Mouse (Mus musculus) embryonic fibroblast, embryonic 13.5 days (primary cell): ENCODE data around the gene Gm14399. TPM values are rescaled to one million over a fixed set of nuclear protein-coding genes. Genes with fewer than 3 reads are reported as not detected.
"Not testable (repeated sequence)": the region's sequence is repeated elsewhere in the genome, so short reads cannot be mapped to it uniquely, and the experiment has no call there.

Experiments used
- H3K27ac ChIP-seq: 2 replicates; pipeline ENCODE4 v1.5.1; 2012; ENCODE audit warnings: low read length, control low read depth, inconsistent platforms; ENCODE audit not compliant: insufficient read depth
- H3K4me1 ChIP-seq: 2 replicates; pipeline ENCODE4 v1.6.1; 2011; ENCODE audit warnings: low read length; ENCODE audit not compliant: control insufficient read depth, insufficient read depth
- H3K4me3 ChIP-seq: 2 replicates; pipeline ENCODE4 v1.5.1; 2011; ENCODE audit warnings: mild to moderate bottlenecking, control low read depth, low read length; ENCODE audit not compliant: insufficient read depth
- CTCF ChIP-seq: IDR thresholded peaks from 2 replicates; pipeline ENCODE4 v1.5.1; 2011; ENCODE audit warnings: mild to moderate bottlenecking, control low read depth, low read length, moderate library complexity, borderline replicate concordance; ENCODE audit not compliant: insufficient read depth
- POLR2A ChIP-seq: IDR thresholded peaks from 2 replicates; pipeline ENCODE4 v1.6.1; 2011; ENCODE audit warnings: low read depth, mild to moderate bottlenecking, control low read depth, low read length, moderate library complexity
- polyA plus RNA-seq: library from polyadenylated mRNA; stranded (reverse); fragments of >200 nt; gene quantifications from 2 replicates; pipeline ENCODE4 v1.2.4, GENCODE M21; 2011; ENCODE audit warnings: low read depth; ENCODE audit not compliant: missing spikeins, insufficient read length

The Gm14399 gene
- polyA plus RNA-seq: 19.8 and 25.6 TPM in 2 replicates

DNA sequence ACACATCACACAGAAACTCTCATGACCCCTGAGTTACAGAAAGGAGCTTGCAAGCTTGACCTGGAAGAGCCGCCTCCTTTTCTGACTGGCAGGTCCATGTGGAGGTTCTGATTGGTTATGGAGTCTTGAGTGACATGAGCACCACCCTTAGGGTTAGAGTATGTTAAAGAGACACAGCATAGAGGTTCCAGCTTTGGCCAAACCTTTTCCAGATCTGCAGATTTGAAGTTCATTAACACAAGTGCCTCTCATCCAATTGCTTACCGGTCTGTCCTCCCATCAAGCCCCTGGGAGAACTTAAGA lies at the start of gene Gm14399:
TSS of gene Gm14399 (minus strand) at position 20 of the 303 bp plus-strand sequence.
- H3K4me3 ChIP-seq: peak within 1 kb of the TSS; percentile 59
- not testable (repeated sequence) for H3K4me1 ChIP-seq, H3K27ac ChIP-seq

DNA sequence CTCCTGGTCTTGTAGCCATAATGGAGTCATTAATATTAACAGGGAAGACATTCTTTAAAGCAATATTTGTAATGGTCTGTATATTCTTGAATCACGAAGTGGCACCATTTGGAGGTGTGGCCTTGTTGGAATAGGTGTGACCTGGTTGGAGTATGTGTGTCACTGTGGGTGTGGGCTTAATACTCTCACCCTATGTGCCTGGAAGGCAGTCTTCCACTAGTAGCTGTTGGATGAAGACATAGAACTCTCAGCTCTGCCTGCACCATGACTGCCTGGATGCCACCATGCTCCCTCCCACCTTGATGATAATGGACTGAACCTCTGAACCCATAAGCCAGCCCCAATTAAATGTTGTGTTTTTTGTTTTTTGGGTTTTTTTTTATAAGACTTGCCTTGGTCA lies 37.2 kb upstream of the Gm14399 start:
- H3K4me1 ChIP-seq, H3K27ac ChIP-seq, H3K4me3 ChIP-seq: not testable (repeated sequence)

DNA sequence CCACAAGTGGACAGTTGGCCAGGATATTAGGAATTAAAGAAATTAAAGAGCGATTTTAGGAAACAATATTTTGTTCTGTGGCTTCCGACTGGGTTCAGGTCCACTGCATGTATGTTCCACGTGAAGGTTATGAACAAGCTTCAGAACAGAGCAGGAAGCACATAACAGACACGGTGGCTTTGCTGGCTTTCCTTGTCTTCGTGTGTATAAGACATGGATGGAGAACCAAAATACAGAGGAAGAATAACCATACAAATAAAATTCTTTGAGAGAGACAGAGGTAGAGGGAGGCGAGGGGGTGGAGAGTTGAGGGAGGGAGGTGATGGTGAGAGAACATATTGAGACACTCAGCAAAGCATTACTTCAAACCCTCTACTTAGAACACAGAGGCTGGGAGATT lies 34.5 kb upstream of the Gm14399 start:
- no peak overlapping the region for H3K4me3 ChIP-seq
- H3K27ac ChIP-seq: no peak overlapping the region
- TF ChIP-seq POLR2A: no peak
- no peak for TF ChIP-seq CTCF
- no peaks in the 10 kb centered on the region for H3K4me1 ChIP-seq

DNA sequence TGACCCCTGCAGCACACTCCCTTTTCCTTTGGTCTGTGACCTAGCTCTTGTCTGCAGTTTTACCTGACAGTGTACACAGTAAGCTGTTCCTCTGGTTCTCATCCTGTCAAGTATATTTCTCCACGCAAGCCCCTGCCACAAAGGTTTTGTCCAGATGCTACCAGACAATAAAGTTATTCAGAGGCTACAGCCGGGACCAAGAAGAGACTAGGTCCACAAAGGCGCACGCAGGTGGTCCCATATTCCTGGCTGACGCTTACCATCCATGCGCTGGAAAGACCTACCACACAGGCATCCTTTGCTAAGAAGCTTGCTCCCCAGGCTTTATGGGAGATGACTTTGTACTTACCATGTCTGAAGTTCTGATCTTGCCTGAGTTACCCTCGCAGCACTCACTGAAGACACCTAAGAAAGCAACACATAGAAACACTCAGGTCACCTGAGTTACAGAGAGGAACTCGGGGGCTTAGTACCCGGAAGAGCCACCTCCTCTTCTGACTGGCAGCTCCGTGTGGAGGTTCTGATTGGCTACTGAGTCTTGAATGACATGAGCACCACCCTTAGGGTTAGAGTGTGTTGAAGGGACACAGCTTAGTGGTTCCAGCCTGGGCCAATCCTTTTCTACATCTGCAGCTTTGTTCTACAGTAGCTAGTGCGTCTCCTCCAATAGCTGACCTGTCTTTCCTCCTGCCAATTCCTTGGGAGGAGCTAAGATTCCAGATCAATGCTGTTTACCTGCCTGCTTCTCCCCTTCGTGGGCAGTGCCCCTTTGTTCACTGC lies 33.8 kb upstream of the Gm14399 start, which contains the start of gene Gm14443:
TSS of gene Gm14443 (minus strand) at position 471 of the 780 bp plus-strand sequence.
- H3K4me1 ChIP-seq, H3K4me3 ChIP-seq, H3K27ac ChIP-seq: not testable (repeated sequence)

DNA sequence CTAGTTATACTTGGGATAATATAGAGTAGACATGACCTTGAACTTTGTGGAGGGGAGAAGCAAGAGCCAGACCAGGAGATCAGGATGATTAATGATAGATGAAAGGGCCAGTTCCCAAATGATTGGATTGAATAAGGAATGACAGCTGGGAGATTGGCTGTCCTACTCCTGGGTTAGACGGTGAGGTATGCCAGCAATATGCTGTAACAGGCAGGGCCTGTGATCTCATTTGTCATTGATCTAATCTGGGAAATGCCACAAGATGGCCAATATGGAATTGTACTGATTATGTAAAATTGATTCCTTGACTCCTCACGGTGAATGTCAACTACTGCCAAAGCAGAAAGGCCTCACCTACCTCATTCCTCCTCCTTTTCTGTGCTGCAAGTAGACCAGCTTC lies 32.2 kb upstream of the Gm14399 start:
- not testable (repeated sequence) for H3K4me3 ChIP-seq, H3K4me1 ChIP-seq, H3K27ac ChIP-seq

DNA sequence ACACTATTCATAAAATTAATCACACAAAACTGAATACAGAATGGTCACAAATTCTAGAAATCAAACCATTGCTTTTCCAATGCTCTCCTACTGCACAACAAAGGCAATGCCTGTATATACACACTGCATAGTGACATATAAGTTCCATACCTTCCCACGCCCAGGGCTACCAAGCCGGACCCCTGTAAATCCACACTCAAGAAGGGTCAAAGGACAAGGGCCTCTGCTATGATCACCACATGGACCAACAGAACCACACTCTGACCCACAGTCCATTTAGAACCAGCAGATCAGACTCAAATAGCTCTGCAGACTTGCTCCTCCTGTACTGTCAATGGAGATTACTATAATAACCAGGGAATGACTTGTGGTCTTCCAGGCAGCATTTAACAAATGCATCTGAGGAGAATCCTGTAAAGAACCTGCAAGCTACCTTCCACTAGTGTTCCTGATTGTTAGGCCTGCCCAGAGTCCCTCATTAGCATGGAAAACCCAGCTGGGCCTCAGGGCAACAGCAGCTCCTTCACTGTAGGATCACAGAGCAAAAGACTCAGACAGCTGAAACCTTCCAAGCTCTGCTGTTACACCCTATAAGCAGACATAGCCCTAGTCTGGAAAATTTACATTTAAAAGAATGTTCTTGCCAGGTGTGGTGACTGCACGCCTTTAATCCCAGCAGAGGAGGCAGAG lies 31.2 kb upstream of the Gm14399 start:
- H3K4me1 ChIP-seq, H3K4me3 ChIP-seq, H3K27ac ChIP-seq: not testable (repeated sequence)

DNA sequence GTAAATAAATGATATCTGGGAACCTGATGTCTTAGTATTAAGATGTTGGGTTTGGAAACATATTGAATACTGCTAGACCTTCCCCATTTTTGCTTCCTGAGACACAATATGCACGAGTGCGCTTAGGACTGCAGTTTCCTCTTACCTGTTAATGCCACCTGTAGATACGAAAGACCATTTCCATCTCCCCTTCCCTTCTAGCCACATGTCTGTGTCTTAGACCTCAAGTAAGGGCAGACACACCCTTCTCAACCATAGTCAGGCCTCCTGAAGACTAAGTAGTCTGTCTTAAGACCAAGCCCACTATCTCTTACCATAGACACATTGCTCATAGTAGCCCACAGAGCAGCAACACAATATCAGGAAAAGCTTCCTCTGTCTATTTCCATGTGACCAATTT lies 30.3 kb upstream of the Gm14399 start:
- TF ChIP-seq CTCF: no peak
- Histone ChIP-seq H3K27ac (no peak overlapping the region), H3K4me3 (no peak overlapping the region), H3K4me1 (no peaks in the 10 kb centered on the region)

DNA sequence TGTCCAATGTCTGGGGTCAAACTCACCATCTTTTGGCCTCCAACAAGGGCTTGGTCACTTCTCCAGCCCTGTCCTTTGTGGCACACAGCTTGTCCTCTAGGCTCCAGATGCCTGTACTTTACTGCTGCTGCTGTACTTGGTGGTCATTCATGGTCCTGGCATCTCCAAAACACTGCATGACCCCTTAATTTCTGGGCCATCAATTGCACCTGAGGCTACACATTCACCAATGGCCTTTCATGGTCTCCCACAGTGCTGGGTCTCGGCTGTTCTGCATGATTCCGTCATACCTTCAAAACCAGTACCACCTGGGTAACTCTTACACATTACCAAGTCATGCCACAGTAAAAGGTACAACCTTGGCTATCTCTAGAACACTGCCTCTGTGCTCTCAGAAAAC lies 25.1 kb upstream of the Gm14399 start:
- H3K27ac ChIP-seq, H3K4me3 ChIP-seq, H3K4me1 ChIP-seq: not testable (repeated sequence)

DNA sequence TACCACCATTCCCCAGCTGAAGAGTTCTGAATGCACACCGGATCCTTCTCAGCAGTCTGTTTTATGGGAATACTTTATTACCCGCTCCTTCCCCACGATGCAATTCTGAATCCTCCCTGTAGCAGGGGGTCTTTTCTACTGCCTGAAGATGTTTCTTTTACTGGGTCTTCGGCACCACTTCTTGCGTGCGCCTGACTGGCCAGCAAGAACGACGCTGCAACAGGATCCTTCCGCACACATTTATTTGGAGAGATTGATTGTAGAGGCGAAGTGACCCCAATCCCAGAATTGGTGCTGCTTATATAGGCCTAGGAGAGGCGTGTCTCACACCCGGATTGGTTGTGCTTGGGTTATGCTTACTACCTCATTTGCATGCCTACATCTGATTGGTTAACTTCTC lies 23.3 kb upstream of the Gm14399 start:
- not testable (repeated sequence) for H3K4me3 ChIP-seq, H3K27ac ChIP-seq, H3K4me1 ChIP-seq

DNA sequence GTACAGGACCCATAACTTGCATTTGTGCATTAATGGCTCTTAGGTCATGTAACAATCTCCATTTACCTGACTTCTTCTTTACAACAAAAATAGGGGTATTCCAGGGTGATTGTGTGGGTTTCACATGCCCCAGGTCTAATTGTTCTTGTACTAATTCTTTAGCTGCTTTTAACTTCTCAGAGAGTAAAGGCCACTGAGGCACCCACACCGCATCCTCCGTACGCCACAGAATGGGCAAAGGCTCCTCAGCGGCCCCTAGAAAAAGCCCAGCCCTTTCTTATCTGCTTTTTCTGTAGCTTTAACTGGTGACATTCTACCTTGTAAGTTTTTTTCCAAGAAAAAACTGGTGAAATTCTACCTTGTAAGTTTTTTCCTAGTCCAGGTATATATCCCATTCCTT lies 19.6 kb upstream of the Gm14399 start:
- not testable (repeated sequence) for H3K4me1 ChIP-seq, H3K4me3 ChIP-seq, H3K27ac ChIP-seq

DNA sequence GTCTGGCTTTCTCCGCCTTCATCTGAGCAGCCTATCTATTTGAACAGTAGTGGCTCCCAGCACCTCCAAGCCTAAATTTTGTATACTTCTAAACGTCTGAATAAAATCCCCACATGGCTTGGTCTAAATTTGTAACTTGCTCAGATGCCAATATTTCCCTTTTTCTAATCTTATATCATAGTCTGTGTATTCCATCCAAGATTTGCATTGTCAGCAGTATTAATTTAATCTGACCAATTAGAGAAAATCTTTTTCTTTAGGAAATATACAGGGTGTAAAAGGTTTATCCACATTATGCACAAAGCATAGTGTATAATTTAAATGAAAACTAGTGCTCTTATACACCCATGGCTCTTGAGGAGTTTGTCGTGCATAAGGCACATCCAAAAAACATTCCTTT lies 16.8 kb upstream of the Gm14399 start:
- Histone ChIP-seq H3K4me3 (no peak overlapping the region), H3K27ac (no peak overlapping the region), H3K4me1 (no peaks in the 10 kb centered on the region)
- TF ChIP-seq POLR2A: no peak
- no peak for TF ChIP-seq CTCF
